Mouse (Mus musculus) frontal cortex, adult (tissue): ENCODE measurements around the gene Mybpc3.
"Not testable (repeated sequence)": the region's sequence is repeated elsewhere in the genome, so short reads cannot be mapped to it uniquely, and the experiment has no call there.

ENCODE experiments used
- ATAC-seq: cut with Nextera tagmentation; 2 replicates; pipeline ENCODE4 v1.9.2; 2017; ENCODE audit warnings: mild to moderate bottlenecking, moderate library complexity, mixed read lengths; ENCODE audit not compliant: low TSS enrichment

Mybpc3 gene

GRCm38 (mm10) chr2:91087453-91087852, 30.5 kb upstream of the Mybpc3 start:
- no peak for ATAC-seq

DNA sequence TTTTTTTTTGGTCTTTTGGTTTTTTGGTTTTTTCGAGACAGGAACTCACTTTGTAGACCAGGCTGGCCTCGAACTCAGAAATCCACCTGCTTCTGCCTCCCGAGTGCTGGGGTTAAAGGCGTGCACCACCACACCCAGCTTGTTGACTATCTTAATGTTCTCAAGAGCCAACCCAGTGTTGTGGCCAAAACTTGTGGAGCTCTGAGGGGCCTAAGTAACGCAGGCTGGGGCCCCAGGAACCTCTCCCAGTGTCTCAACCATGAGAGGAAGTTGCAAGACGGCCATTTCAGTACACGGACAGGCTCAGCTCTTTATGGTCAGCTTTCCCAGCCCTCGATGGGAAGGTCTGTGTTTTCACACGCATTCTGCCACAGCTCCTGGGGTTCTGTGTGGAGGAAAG, 29.0 kb upstream of the Mybpc3 start:
- no peak for ATAC-seq

DNA sequence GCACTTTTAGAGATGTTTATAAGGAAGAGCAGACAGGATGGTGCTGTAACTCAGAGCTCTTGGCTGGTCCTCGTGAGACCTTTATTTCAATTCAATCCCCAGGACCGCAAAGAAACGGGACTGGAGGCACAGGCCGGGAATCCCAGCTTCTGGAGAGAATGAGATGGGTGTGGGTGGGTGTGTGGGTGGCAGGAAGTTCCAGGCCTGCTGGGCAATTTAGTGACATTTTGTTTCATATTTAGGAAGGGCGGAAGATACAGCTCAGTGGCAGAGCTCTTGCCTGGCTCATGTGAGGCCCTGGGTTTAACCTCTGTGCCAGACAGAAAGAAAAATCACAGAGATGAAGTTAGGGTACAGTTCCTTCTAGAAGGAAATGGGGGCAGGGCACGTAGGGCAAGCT, 27.7 kb upstream of the Mybpc3 start:
- ATAC-seq: peak; percentile 35

GRCm38 (mm10) chr2:91090827-91091226, 27.1 kb upstream of the Mybpc3 start:
- peak; percentile 62 for ATAC-seq

DNA sequence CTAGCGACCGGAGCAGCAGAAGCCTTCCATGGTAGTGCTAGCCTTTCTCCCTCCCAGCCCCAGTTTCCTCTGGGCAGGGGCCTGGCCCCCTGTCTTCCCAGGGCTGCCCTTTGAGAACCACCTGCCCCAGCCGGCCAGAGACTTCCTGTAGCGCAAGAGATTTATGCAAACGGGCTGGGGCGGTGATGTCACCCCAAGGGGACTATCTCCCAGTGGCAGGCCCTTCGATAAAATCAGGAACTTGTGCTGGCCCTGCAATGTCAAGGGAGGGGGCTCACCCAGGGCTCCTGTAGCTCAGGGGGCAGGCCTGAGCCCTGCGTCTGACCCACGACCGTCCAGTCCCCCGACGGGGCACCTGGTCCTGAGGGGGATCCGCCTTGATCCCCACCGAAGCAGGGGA, 21.4 kb upstream of the Mybpc3 start:
- ATAC-seq: no peak

DNA sequence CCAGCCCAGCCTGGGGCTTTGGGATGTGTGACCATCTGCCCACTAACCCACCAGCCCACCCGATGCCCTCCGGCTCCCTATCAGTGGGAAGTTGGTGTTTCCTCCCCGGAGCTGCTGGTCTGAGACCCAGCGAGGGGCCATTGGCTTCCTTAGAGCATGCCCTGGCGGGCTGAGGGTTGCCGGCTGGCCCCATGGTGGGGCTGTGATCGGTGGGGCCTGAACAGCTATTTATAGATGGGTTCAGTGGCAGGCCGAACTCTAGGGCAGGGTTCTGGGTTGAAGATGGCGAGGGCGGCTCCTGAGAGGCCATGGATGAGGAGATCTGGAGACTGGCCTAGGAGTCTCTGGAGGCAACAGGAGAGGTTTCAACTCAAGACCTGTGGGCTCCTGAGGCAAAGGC, 20.9 kb upstream of the Mybpc3 start:
- no peak for ATAC-seq

- no peak for ATAC-seq
These were observed 19.8 kb upstream of the Mybpc3 start for GRCm38 (mm10) chr2:91098156-91098555.

GRCm38 (mm10) chr2:91101124-91101740, 16.7 kb upstream of the Mybpc3 start:
- ATAC-seq: peak; percentile 96

DNA sequence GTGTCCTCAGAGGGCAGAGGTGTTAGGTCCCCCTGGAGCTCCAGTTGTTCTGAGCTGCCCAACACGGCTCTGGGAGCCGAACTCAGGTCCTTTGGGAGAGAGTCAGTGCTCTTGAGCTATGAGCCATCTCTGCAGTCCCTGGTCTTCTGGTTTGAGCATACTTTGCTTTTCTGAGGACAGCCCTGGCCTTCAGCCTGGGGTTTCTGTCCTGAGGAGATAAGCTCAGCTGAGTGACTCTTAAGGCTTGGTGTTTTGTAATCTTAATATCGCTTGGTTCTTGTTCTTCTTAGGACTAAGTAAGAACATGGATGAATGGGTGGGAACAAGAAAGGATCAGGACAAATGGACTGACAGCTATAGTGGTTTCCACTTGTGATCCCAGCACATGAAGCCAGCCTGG, 9.8 kb upstream of the Mybpc3 start:
- ATAC-seq: no peak

- ATAC-seq: no peak
These were observed 8.7 kb upstream of the Mybpc3 start for GRCm38 (mm10) chr2:91109241-91109640.

DNA sequence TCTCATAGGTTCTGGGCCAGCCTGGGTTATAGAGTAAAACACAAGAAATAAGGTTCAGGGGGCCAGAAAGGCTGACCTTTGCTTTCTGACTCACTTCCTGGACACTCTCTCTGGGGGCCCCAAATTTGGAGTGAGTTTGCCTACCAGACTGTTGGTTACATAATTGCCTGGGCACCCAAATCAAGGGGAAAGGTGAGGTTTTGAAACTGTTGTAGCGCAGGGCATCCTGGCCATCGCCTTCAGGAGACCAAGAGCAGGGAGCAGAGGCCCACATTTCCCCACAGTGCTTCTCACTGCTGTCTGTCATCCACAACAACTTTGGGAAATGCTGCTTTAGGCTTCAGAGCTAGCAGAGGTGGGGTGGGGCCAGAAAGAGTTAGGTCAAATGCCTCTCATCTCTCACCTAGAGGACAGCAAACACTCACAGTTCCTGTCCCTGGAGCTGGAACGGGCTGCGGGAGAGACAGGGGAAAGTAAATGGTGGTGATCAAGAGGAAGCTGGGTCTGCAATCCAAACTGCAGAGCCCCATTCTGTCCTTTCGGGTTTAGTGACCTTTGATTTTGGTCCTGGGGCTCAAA, 8.0 kb upstream of the Mybpc3 start:
- no peak for ATAC-seq

GRCm38 (mm10) chr2:91110429-91110828, 7.5 kb upstream of the Mybpc3 start:
- no peak for ATAC-seq

DNA sequence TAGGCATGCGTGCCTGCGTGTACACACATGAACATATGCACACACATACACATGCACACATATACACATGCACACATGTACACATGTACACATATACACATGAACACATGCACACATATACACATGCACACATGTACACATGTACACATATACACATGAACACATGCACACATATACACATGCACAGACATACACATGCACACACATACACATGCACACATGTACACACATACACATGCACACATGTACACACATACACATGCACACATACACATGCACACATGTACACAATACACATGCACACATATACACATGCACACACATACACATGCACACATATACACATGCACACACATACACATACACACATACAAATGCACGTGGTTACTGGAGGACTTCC, 6.1 kb upstream of the Mybpc3 start:
- ATAC-seq: not testable (repeated sequence)

GRCm38 (mm10) chr2:91112491-91112890, 5.5 kb upstream of the Mybpc3 start:
- ATAC-seq: no peak

GRCm38 (mm10) chr2:91113334-91113733, 4.6 kb upstream of the Mybpc3 start:
- ATAC-seq: no peak

DNA sequence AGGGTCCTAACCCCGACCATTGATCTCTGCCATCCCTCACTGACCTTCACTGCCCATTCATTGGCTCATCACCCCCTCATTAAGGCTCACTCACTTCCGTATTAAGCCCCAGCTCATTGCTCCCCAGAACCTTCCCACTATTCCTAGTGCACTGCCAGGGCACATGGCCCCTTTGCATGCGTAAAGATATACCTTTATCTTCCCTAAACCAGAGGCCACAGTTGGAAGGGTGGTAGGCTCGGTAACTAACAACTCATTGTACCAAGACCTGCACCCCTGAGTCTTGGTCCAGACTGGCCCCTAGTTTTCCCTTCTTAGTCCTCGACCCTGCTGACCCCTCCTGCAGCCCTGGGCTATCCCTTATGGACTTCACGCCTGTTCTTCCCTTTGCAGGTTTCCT, 4.1 kb upstream of the Mybpc3 start:
- no peak for ATAC-seq

DNA sequence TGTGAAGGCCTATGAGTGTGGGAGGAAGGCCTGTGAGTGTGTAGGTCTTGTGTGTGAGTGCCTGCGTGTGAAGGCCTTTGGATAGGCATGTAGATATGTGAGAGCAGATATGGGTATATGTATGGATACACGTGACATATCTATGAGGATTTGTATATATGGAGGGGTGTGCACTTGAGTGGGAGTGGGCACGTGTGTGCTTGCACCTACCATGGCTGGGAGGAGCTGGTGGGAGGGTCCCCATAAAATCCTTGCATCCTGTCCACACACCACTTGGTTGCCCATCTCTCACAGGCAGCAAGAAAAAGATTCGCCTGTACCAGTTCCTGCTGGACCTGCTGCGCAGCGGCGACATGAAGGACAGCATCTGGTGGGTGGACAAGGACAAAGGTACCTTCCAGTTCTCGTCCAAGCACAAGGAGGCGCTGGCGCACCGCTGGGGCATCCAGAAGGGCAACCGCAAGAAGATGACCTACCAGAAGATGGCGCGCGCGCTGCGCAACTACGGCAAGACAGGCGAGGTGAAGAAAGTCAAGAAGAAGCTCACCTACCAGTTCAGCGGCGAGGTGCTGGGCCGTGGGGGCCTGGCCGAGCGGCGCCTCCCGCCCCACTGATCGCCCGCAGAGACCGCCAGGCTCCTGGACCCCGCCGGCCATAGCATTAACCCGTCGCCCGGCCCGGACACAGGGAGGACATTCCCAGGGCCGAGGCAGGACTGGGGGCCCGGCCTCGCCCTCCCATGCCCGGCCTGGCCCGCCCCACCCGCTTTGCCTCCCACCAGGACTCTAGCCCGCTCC, 3.0 kb upstream of the Mybpc3 start:
- ATAC-seq: peak; percentile 72

DNA sequence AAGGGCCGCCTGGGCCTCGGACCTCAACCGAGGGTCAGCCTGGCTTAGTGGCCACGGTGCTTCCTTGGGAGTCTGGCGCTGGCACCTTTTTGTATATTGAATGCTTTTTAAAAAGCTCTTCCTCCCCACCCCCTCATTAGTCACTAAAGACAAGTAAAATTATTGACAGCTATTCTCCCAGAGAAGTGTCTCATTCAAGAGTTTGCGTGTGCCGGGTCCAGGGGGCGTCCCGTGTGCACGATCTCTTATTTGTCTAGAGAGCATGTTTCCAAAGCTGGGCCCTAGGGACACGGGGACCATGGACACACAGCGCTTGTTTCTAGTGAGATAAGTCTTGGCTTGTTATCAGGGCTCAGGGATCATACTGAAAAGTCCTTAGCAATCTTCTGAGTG, 2.4 kb upstream of the Mybpc3 start:
- no peak for ATAC-seq

DNA sequence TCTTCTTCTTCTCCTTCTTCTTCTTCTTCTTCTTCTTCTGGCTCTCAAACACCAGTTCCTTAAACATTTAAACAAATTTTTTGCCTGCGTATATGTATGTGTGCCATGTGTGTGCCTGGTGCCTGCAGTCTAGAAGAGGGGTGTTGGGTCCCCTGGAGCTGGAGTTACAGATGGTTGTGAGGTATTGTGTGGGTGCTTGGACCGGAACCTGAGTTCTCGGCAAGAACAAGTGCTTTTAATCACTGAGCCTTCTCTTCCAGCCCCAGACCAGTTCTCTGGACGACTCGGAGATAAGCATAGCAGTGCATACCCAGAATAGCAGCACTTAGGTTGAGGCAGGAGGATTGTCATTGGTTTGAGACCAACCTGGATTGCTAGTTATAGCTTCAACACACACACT, 1.1 kb upstream of the Mybpc3 start:
- ATAC-seq: peak; percentile 45

DNA sequence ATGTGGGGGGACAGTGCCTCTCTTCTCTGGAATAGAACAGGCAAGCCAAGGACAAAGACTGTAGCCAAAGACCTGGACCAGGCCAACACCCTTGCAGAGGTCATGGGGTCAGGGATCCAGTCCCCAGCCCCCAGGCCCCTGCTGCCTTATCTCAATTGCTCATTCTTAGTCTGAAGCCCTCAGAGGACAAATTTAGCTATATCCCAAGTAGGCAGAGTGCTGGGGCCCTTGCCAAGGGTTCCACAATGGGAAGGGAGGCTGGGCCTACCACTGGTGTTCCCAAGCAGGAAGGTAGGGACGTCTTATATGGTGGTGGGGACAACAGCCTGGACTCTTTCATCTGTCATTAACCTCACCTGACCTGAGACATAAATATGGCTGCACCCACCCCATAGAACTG, 703 bp downstream of the Mybpc3 start:
- ATAC-seq: no peak

DNA sequence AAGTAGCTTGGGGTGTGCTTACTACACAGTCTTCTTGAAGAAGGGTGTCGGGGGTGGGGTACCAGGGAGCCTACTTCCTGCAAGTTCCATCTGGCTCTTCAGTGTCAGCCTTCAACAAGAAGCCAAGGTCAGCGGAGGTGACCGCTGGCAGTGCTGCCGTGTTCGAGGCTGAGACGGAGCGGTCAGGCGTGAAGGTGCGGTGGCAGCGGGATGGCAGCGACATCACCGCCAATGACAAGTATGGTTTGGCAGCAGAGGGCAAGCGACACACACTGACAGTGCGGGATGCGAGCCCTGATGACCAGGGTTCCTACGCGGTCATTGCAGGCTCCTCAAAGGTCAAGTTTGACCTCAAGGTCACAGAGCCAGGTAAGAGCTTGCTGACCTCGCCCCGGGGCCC, 1.1 kb downstream of the Mybpc3 start:
- no peak for ATAC-seq

GRCm38 (mm10) chr2:91119551-91119950, 1.6 kb downstream of the Mybpc3 start:
- no peak for ATAC-seq

DNA sequence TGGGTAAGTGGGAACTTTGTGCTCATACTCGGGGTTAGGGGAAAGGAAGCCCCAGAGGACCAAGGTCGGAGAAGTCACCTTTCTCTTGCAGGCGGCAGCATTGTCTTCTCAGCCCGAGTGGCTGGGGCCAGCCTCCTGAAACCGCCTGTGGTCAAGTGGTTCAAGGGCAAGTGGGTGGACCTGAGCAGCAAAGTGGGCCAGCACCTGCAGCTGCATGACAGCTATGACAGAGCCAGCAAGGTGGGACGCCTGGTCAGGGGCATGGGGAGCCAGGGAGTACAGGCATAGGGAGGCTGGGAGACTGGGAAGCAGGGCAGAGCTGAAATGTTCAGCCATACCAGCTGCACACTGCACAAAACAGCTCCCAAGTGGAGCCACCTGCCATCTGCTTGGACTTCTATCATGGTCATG, 2.3 kb downstream of the Mybpc3 start:
- no peak for ATAC-seq
